ENCODE assay signal across 10 mouse cellular contexts in the genomic region with DNA sequence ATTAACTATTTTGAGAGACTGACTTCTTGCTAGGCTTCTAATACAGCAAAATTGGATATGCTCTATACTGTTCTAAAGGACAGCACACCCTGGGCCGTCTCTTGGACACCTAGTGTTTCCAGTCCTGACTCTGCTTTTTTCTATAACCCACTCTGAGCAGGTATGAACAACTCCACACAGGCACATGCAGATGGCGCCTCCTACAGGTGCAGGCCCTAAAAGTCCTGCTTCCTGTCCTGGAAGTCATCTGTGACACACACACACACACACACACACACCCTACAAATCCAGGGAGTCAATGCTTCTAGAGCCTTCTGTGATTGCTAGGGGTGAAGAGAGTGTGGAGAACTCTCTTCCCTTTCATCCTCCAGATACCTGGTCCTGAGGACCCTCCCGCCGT. TPM values are rescaled to one million over a fixed set of nuclear protein-coding genes. Genes with fewer than 3 reads are reported as not detected.
DNase-seq lines count a peak whose midpoint lies in the region; ATAC-seq and TF ChIP-seq lines count a peak whose summit lies in the region.
"Had no signal": no experiment of that assay in that cellular context is flagged by ENCODE, and none has a peak within 500 bp of the region (broad histone marks: within the 10 kb centered on the region; RNA-seq: fewer than 3 reads in every experiment).

No protein-coding gene starts in this region.

- peak; percentile 26 to 49 (median 46); a peak in 5 of 6 replicates for TF ChIP-seq CTCF in MEL (IDR thresholded peaks at IDR 0.05 in 2 of 3, conservative IDR thresholded peaks at IDR 0.05 in 1 of 3; ENCODE audit: control insufficient read depth in 1 of 3, insufficient read depth in 1 of 3, low read depth in 2 of 3, low read length in 3 of 3, poor library complexity in 1 of 3, severe bottlenecking in 1 of 3)
- TF ChIP-seq CTCF in small intestine, adult 2 months (IDR thresholded peaks at IDR 0.05; ENCODE audit: extremely low read depth, insufficient read length, insufficient replicate concordance, low read depth, low read length) = peak; percentile 44; the same call in 1 of the 2 replicates

- no peak for ATAC-seq in kidney, embryonic 16.5 days (ENCODE audit: low FRiP score, low TSS enrichment)

- no peaks in the 10 kb centered on the region for H3K9me3 ChIP-seq in kidney, embryonic 16.5 days (ENCODE audit: low read length)
- no peaks in the 10 kb centered on the region for H3K9me3 ChIP-seq in MEL (replicated peaks; ENCODE audit: insufficient read depth, low read length)
- H3K9me3 ChIP-seq: heart, embryonic 12.5 days had no signal

- no peak overlapping the region for H3K4me3 ChIP-seq in kidney, embryonic 16.5 days (ENCODE audit: low read length)
- H3K4me3 ChIP-seq in MEL (ENCODE audit: control insufficient read depth in 1 of 2, insufficient read depth in 1 of 2, low read depth in 2 of 2, low read length in 2 of 2) = no peak overlapping the region
- no peak overlapping the region for H3K4me3 ChIP-seq in small intestine, adult 2 months (ENCODE audit: low read depth, low read length)
- H3K4me3 ChIP-seq: heart, embryonic 12.5 days; limb, embryonic 12.5 days had no signal

- no peaks in the 10 kb centered on the region for H3K36me3 ChIP-seq in kidney, embryonic 16.5 days (ENCODE audit: insufficient read depth, low read length)
- peaks cover 0 to 6% of the 10 kb centered on the region in 2 experiments; a peak in 2 of 4 replicates for H3K36me3 ChIP-seq in MEL (ENCODE audit: control insufficient read depth in 1 of 2, insufficient read depth in 2 of 2, low read length in 2 of 2)
- H3K36me3 ChIP-seq in small intestine, adult 2 months (ENCODE audit: control insufficient read depth, insufficient read depth, low read length) = no peaks in the 10 kb centered on the region
- H3K36me3 ChIP-seq: limb, embryonic 12.5 days had no signal

- TF ChIP-seq RAD21 in MEL (IDR thresholded peaks at IDR 0.05; ENCODE audit: low read depth, low read length) = peak; percentile 48

- H3K27me3 ChIP-seq in kidney, embryonic 16.5 days (ENCODE audit: insufficient read depth, low read length) = no peaks in the 10 kb centered on the region
- H3K27me3 ChIP-seq in MEL (ENCODE audit: control insufficient read depth in 1 of 2, insufficient read depth in 2 of 2, low read length in 2 of 2) = no peaks in the 10 kb centered on the region
- no peaks in the 10 kb centered on the region for H3K27me3 ChIP-seq in small intestine, adult 2 months (ENCODE audit: control insufficient read depth, insufficient read depth, low read length)
- H3K27me3 ChIP-seq: heart, embryonic 12.5 days; limb, embryonic 12.5 days had no signal

- TF ChIP-seq POLR2A in MEL (IDR thresholded peaks at IDR 0.05; ENCODE audit: control insufficient read depth in 1 of 2, insufficient read depth in 1 of 2, low read depth in 1 of 2, low read length in 2 of 2, poor library complexity in 1 of 2) = no peak
- TF ChIP-seq POLR2A in small intestine, adult 2 months (IDR thresholded peaks at IDR 0.05; ENCODE audit: low read depth, low read length) = no peak

- H3K9ac ChIP-seq in kidney, embryonic 16.5 days (replicated peaks; ENCODE audit: low read length) = no peak overlapping the region
- H3K9ac ChIP-seq in MEL (ENCODE audit: control insufficient read depth, low read depth, low read length, poor library complexity, severe bottlenecking) = no peak overlapping the region
- H3K9ac ChIP-seq: heart, embryonic 12.5 days; limb, embryonic 12.5 days had no signal

- intact Hi-C loops in left cerebral cortex, postnatal 4 days (cut with DNase I) = no loop called here

- no peak overlapping the region for H3K4me2 ChIP-seq in kidney, embryonic 16.5 days (replicated peaks; ENCODE audit: low read depth, low read length)
- H3K4me2 ChIP-seq: heart, embryonic 12.5 days; limb, embryonic 12.5 days had no signal

- WGBS in kidney, embryonic 16.5 days = 93% methylated on average over 4 of the region's 4 CpGs
- 86% methylated on average over 4 of the region's 4 CpGs for WGBS in small intestine, adult 2 months

- no peak overlapping the region for H3K27ac ChIP-seq in kidney, embryonic 16.5 days (ENCODE audit: low read length)
- H3K27ac ChIP-seq in MEL (ENCODE audit: control insufficient read depth, low read depth, low read length) = no peak overlapping the region
- H3K27ac ChIP-seq in small intestine, adult 2 months (ENCODE audit: insufficient read depth, low read depth, low read length) = no peak overlapping the region
- H3K27ac ChIP-seq: limb, embryonic 12.5 days had no signal

- TF ChIP-seq EP300 in MEL (IDR thresholded peaks at IDR 0.05; ENCODE audit: low read depth in 1 of 2, low read length in 2 of 2) = no peak

- H3K4me1 ChIP-seq in kidney, embryonic 16.5 days (ENCODE audit: insufficient read depth, low read length) = 0 out of 2 replicates have a peak, but pooled peaks cover 3% of the 10 kb centered on the region
- peaks cover 5 to 8% of the 10 kb centered on the region in 2 experiments for H3K4me1 ChIP-seq in MEL (ENCODE audit: control insufficient read depth in 1 of 2, insufficient read depth in 2 of 2, low read length in 2 of 2)
- peaks cover 10% of the 10 kb centered on the region; the same call in 1 of the 2 replicates for H3K4me1 ChIP-seq in small intestine, adult 2 months (ENCODE audit: control insufficient read depth, insufficient read depth, insufficient read length, low read length)
- H3K4me1 ChIP-seq: limb, embryonic 12.5 days had no signal

- H3K79me2 ChIP-seq in MEL (ENCODE audit: control insufficient read depth, insufficient read depth, low read length, poor library complexity) = no peaks in the 10 kb centered on the region

- DNase-seq in kidney, adult 11 months = peak; percentile 45
- peak; percentile 16 for DNase-seq in MEL (ENCODE audit: low read depth, low spot score)
- DNase-seq in cerebellum, postnatal 36 days = peak; percentile 54 to 59
- DNase-seq in frontal cortex, adult 2 months (ENCODE audit: extremely low spot score in 1 of 2, low spot score in 1 of 2) = no peak
- no peak for DNase-seq in ovary, postnatal 36 days (ENCODE audit: low spot score)
- no peak for DNase-seq in left cerebral cortex, postnatal 4 days

TF ChIP-seq in MEL, 35 proteins besides CTCF, POLR2A, EP300 and RAD21:
- TF ChIP-seq USF2 (IDR thresholded peaks at IDR 0.05; ENCODE audit: borderline replicate concordance in 1 of 2, insufficient read depth in 1 of 2, low read depth in 1 of 2, low read length in 2 of 2) (no peak), SMC3 (IDR thresholded peaks at IDR 0.05; ENCODE audit: low read depth, low read length) (peak; percentile 35)

RNA-seq across cellular contexts. Expression of a gene that starts 40.8 kb away (rescaled TPM):
- polyA plus RNA-seq in kidney, embryonic 16.5 days (2015; fragmentation: Nextera tagmentation; extraction: Ambion mirVana) = 3.9 TPM in 2 replicates
- total RNA-seq in MEL (2012; rRNA removed) = 16.8 and 19.9 TPM in 2 replicates
- 10 to 100 TPM in 1 of 2 experiments, not detected in 1; 14.4 TPM for polyA plus RNA-seq in MEL (2012; ENCODE audit: insufficient read depth in 1 of 2, insufficient read length in 2 of 2, low read depth in 1 of 2, low replicate concordance in 2 of 2, missing spikeins in 1 of 2)
- 4.2 and 7.1 TPM in 2 replicates for polyA plus RNA-seq in small intestine, adult 2 months (2012; rRNA removed)
- polyA plus RNA-seq in frontal cortex, adult 2 months (2012; rRNA removed) = 0.56 and 0.74 TPM in 2 replicates
- total RNA-seq in left cerebral cortex, postnatal 4 days (2021) = under 1 TPM in 1 of 2 experiments, not detected in 1; 0.50 TPM

RNA-seq across cellular contexts. Expression of a gene that starts 46.8 kb away (rescaled TPM):
- polyA plus RNA-seq in kidney, embryonic 16.5 days (2015; fragmentation: Nextera tagmentation; extraction: Ambion mirVana) = 0.21 and 0.32 TPM in 2 replicates
- total RNA-seq in MEL (2012; rRNA removed) = 2.3 and 8.1 TPM in 2 replicates
- polyA plus RNA-seq in MEL (2012; ENCODE audit: insufficient read depth in 1 of 2, insufficient read length in 2 of 2, low read depth in 1 of 2, low replicate concordance in 2 of 2, missing spikeins in 1 of 2) = 1 to 10 TPM in 1 of 2 experiments, not detected in 1; 9.1 TPM
- polyA plus RNA-seq in small intestine, adult 2 months (2012; rRNA removed) = 2.8 and 8.2 TPM in 2 replicates
- polyA plus RNA-seq in frontal cortex, adult 2 months (2012; rRNA removed) = 45.8 and 51.8 TPM in 2 replicates
- total RNA-seq in left cerebral cortex, postnatal 4 days (2021) = 10 to 100 TPM; 16.4 to 19.1 TPM

Comparison
In these comparisons a context has a peak if more than half of its experiments do, and no peak if none do; other contexts are left out.
1. DNase-seq: peak in kidney, adult 11 months (single experiment), MEL (single experiment) and cerebellum, postnatal 36 days (2 of 2); none in frontal cortex, adult 2 months (0 of 2), ovary, postnatal 36 days (single experiment) and left cerebral cortex, postnatal 4 days (single experiment).